Mouse (Mus musculus) heart, adult 2 months (tissue): ENCODE data around the gene Sco1. TPM values are rescaled to one million over a fixed set of nuclear protein-coding genes. Genes with fewer than 3 reads are reported as not detected.
A peak's percentile ranks its signal among the peaks of the same experiment; 100 is the strongest.

Experiments used
- DNase-seq, 2 experiments: peaks; one replicate each; pipeline ENCODE4 v3.0.0; 2021
- H3K27ac ChIP-seq: fragments of 200-600 bp; 2 replicates; pipeline ENCODE4 v1.8.1; 2022
- H3K27me3 ChIP-seq: fragments of 200-500 bp; 2 replicates; pipeline ENCODE4 v1.6.1; 2012; ENCODE audit warnings: mild to moderate bottlenecking, low read length, inconsistent platforms, mixed read lengths; ENCODE audit not compliant: control insufficient read depth, insufficient read depth
- H3K36me3 ChIP-seq: fragments of 200-500 bp; 2 replicates; pipeline ENCODE4 v1.6.1; 2012; ENCODE audit warnings: low read length, inconsistent platforms; ENCODE audit not compliant: control insufficient read depth, insufficient read depth
- H3K4me1 ChIP-seq: fragments of 200-500 bp; 2 replicates; pipeline ENCODE4 v1.6.1; 2011; ENCODE audit warnings: low read length; ENCODE audit not compliant: control insufficient read depth, insufficient read depth
- H3K4me3 ChIP-seq: fragments of 200-600 bp; 2 replicates; pipeline ENCODE4 v1.8.1; 2022
- H3K79me2 ChIP-seq: fragments of 200-500 bp; replicated peaks from 2 replicates; pipeline ENCODE4 v1.6.1; 2012; ENCODE audit warnings: mild to moderate bottlenecking, inconsistent platforms, low read length, moderate library complexity, mixed read lengths; ENCODE audit not compliant: control insufficient read depth, insufficient read depth
- H3K9ac ChIP-seq: fragments of 200-500 bp; 2 replicates; pipeline ENCODE4 v1.6.1; 2012; ENCODE audit warnings: low read depth, mild to moderate bottlenecking, control low read depth, inconsistent platforms, low read length, mixed read lengths
- CTCF ChIP-seq: fragments of 200-600 bp; IDR thresholded peaks from 2 replicates; pipeline ENCODE4 v1.8.1; 2022; ENCODE audit warnings: antibody characterized with exemption, mild to moderate bottlenecking, moderate library complexity
- EP300 ChIP-seq: fragments of 200-500 bp; IDR thresholded peaks from 2 replicates; pipeline ENCODE4 v1.6.1; 2011; ENCODE audit warnings: low read depth, low read length, control low read depth; ENCODE audit not compliant: insufficient read depth
- POLR2A ChIP-seq: fragments of 200-500 bp; IDR thresholded peaks from 2 replicates; pipeline ENCODE4 v1.6.1; 2011; ENCODE audit warnings: mild to moderate bottlenecking, low read depth, low read length, control low read depth; ENCODE audit not compliant: insufficient read depth
- WGBS: fragments of 180-500 bp; shearing (Covaris S2); methylation state at CpG from one replicate; pipeline ENCODE4 v1.1.7; 2018; 5-methylcytosine and 5-hydroxymethylcytosine counted together
- intact Hi-C: fragments of 180-260 bp; cut with DNase I; formaldehyde crosslinking; loops from one replicate; pipeline ENCODE4 v1.15.1; 2025
- long read RNA-seq: library from polyadenylated mRNA; stranded (forward); transcript quantifications from one replicate; pipeline ENCODE4 v2.0.0, GENCODE M21; 2021
- polyA plus RNA-seq: library from polyadenylated mRNA; depleted of rRNA; stranded (reverse); fragments of >200 nt; gene quantifications from 2 replicates; pipeline ENCODE4 v1.2.3, GENCODE M21; 2012; rRNA removed
- total RNA-seq, 2 experiments: library from RNA; stranded (reverse); gene quantifications; 2 replicates each; pipeline ENCODE4 v1.2.3; 2021

Gene Sco1
- total RNA-seq (10 to 100 TPM; 18.3 to 20.1 TPM), polyA plus RNA-seq (7.8 and 12.0 TPM in 2 replicates)
- long read RNA-seq, transcript Sco1-201 (6 exons, 2,412 nt), result major isoform, 5 of 9 reads
- long read RNA-seq, partial matches to known transcripts, result 2 of 9 reads
- long read RNA-seq, other reads (novel, unspliced or antisense), result 2 of 9 reads

- under 1% methylated on average over 50 of the region's 50 CpGs for WGBS
- peak within 1 kb of the TSS; percentile 80 for H3K9ac ChIP-seq
- peaks cover 2% of the 10 kb centered on the region; the same call in 1 of the 2 replicates for H3K79me2 ChIP-seq
- peak within 1 kb of the TSS; percentile 98 for H3K4me3 ChIP-seq
- DNase-seq, result peak; percentile 90 to 94
- TF ChIP-seq EP300 (peak; percentile 68; the same call in 1 of the 2 replicates), CTCF (peak; percentile 53), POLR2A (peak; percentile 93)
- no peaks in the 10 kb centered on the region for H3K27me3 ChIP-seq
- intact Hi-C loops, result loop anchor here (1.0 to 2.0 kb wide), 2 partner anchors 27 to 32 kb away; partner anchors contain the start of gene Tmem220
- H3K4me1 ChIP-seq, result peaks cover 1% of the 10 kb centered on the region
- peaks cover 8% of the 10 kb centered on the region for H3K36me3 ChIP-seq
- H3K27ac ChIP-seq, result peak within 1 kb of the TSS; percentile 92
Measured at GRCm38 (mm10) chr11:67052321-67052952, at the start of gene Sco1, which contains the start of gene Adprm. TSS of gene Sco1 (plus strand) at chr11:67052670. TSS of gene Adprm (minus strand) at chr11:67052594.

GRCm38 (mm10) chr11:67002911-67003310 is 49.6 kb upstream of the Sco1 start:
- H3K79me2 ChIP-seq, result no peaks in the 10 kb centered on the region
- H3K27me3 ChIP-seq, result no peaks in the 10 kb centered on the region
- 32% methylated on average over 2 of the region's 2 CpGs for WGBS
- TF ChIP-seq EP300 (no peak), CTCF (no peak), POLR2A (no peak)
- no peaks in the 10 kb centered on the region for H3K36me3 ChIP-seq
- H3K4me1 ChIP-seq, result peaks cover 3% of the 10 kb centered on the region
- no peak overlapping the region for H3K9ac ChIP-seq
- intact Hi-C loops, result no loop called here
- H3K27ac ChIP-seq, result no peak overlapping the region
- DNase-seq, result no peak
- no peak overlapping the region for H3K4me3 ChIP-seq

- DNase-seq, result no peak
- no peak overlapping the region for H3K9ac ChIP-seq
- no peaks in the 10 kb centered on the region for H3K36me3 ChIP-seq
- no peaks in the 10 kb centered on the region; the same call in 1 of the 2 replicates for H3K4me1 ChIP-seq
- H3K4me3 ChIP-seq, result no peak overlapping the region
- WGBS, result 74% methylated on average over 8 of the region's 8 CpGs
- H3K27me3 ChIP-seq, result no peaks in the 10 kb centered on the region
- TF ChIP-seq CTCF (no peak), POLR2A (no peak), EP300 (no peak)
- H3K27ac ChIP-seq, result no peak overlapping the region
- intact Hi-C loops, result no loop called here
- H3K79me2 ChIP-seq, result no peaks in the 10 kb centered on the region
Measured at GRCm38 (mm10) chr11:67007961-67008360, 44.5 kb upstream of the Sco1 start.

GRCm38 (mm10) chr11:67008528-67008927 is 43.9 kb upstream of the Sco1 start:
- 93% methylated on average over 4 of the region's 4 CpGs for WGBS
- intact Hi-C loops, result no loop called here
- Histone ChIP-seq H3K4me1 (no peaks in the 10 kb centered on the region; the same call in 1 of the 2 replicates), H3K27me3 (no peaks in the 10 kb centered on the region), H3K27ac (no peak overlapping the region), H3K36me3 (no peaks in the 10 kb centered on the region), H3K9ac (no peak overlapping the region), H3K79me2 (no peaks in the 10 kb centered on the region), H3K4me3 (no peak overlapping the region)
- no peak for TF ChIP-seq EP300
- TF ChIP-seq POLR2A, result no peak
- TF ChIP-seq CTCF, result no peak
- no peak for DNase-seq

GRCm38 (mm10) chr11:67010430-67010829 is 42.0 kb upstream of the Sco1 start:
- Histone ChIP-seq H3K27me3 (no peaks in the 10 kb centered on the region), H3K4me3 (no peak overlapping the region), H3K36me3 (no peaks in the 10 kb centered on the region), H3K4me1 (no peaks in the 10 kb centered on the region; the same call in 1 of the 2 replicates), H3K79me2 (no peaks in the 10 kb centered on the region), H3K27ac (no peak overlapping the region), H3K9ac (no peak overlapping the region)
- 2% methylated on average over 8 of the region's 8 CpGs for WGBS
- TF ChIP-seq POLR2A, result no peak
- TF ChIP-seq CTCF, result peak; percentile 51
- TF ChIP-seq EP300, result no peak
- DNase-seq, result no peak
- intact Hi-C loops, result no loop called here

- Histone ChIP-seq H3K36me3 (no peaks in the 10 kb centered on the region), H3K4me1 (no peaks in the 10 kb centered on the region; the same call in 1 of the 2 replicates), H3K27ac (no peak overlapping the region), H3K4me3 (no peak overlapping the region), H3K27me3 (no peaks in the 10 kb centered on the region), H3K79me2 (no peaks in the 10 kb centered on the region), H3K9ac (no peak overlapping the region)
- no peak for TF ChIP-seq POLR2A
- TF ChIP-seq EP300, result no peak
- no peak for DNase-seq
- intact Hi-C loops, result no loop called here
- WGBS, result 79% methylated on average over 4 of the region's 4 CpGs
Measured at GRCm38 (mm10) chr11:67011635-67012034, 40.8 kb upstream of the Sco1 start.
